Mouse (Mus musculus): ENCODE data around the gene Prpf6. TPM values are rescaled to one million over a fixed set of nuclear protein-coding genes. Genes with fewer than 3 reads are reported as not detected.

Gene Prpf6
- polyA plus RNA-seq, 1 experiment from 2014 or later: 33.6 TPM

- no peak overlapping the region for H3K4me3 ChIP-seq (replicated peaks)
- DNase-seq: no peak
- no peaks in the 10 kb centered on the region for H3K27me3 ChIP-seq
- peaks cover 24% of the 10 kb centered on the region for H3K36me3 ChIP-seq
- 0 out of 2 replicates have a peak overlapping the region, but pooled peaks have one; percentile 10 for H3K27ac ChIP-seq
- H3K4me1 ChIP-seq (replicated peaks): peaks cover 85% of the 10 kb centered on the region
- 86% methylated on average over 11 of the region's 11 CpGs for WGBS (ENCODE audit: insufficient replicate concordance)
- no peak for ATAC-seq (ENCODE audit: low read depth)
- no peaks in the 10 kb centered on the region for H3K9me3 ChIP-seq (replicated peaks)
- no peak overlapping the region for H3K9ac ChIP-seq
- no peak overlapping the region for H3K4me2 ChIP-seq
Observed at GRCm38 (mm10) chr2:181571941-181572670, 19.6 kb upstream of the Prpf6 start.

GRCm38 (mm10) chr2:181572921-181573920 lies 18.4 kb upstream of the Prpf6 start:
- Histone ChIP-seq H3K27ac (no peak overlapping the region), H3K4me3 (replicated peaks) (no peak overlapping the region), H3K4me1 (replicated peaks) (peaks cover 91% of the 10 kb centered on the region), H3K9ac (no peak overlapping the region), H3K4me2 (no peak overlapping the region), H3K36me3 (peaks cover 24% of the 10 kb centered on the region), H3K27me3 (no peaks in the 10 kb centered on the region), H3K9me3 (replicated peaks) (no peaks in the 10 kb centered on the region)
- 88% methylated on average over 15 of the region's 15 CpGs for WGBS (ENCODE audit: insufficient replicate concordance)
- ATAC-seq (ENCODE audit: low read depth): no peak
- no peak for DNase-seq

- no peaks in the 10 kb centered on the region for H3K9me3 ChIP-seq (replicated peaks)
- ATAC-seq (ENCODE audit: low read depth): no peak
- WGBS (ENCODE audit: insufficient replicate concordance): 61% methylated on average over 9 of the region's 9 CpGs
Observed at GRCm38 (mm10) chr2:181573961-181574360, 17.7 kb upstream of the Prpf6 start.

GRCm38 (mm10) chr2:181574921-181575545 lies 16.6 kb upstream of the Prpf6 start:
- H3K36me3 ChIP-seq: peaks cover 24% of the 10 kb centered on the region
- DNase-seq (no peak), ATAC-seq (ENCODE audit: low read depth) (no peak)
- H3K27ac ChIP-seq: no peak overlapping the region
- WGBS (ENCODE audit: insufficient replicate concordance): 92% methylated on average over 7 of the region's 7 CpGs
- H3K9ac ChIP-seq: no peak overlapping the region
- no peaks in the 10 kb centered on the region for H3K27me3 ChIP-seq
- H3K4me2 ChIP-seq: no peak overlapping the region
- H3K9me3 ChIP-seq (replicated peaks): no peaks in the 10 kb centered on the region
- H3K4me3 ChIP-seq (replicated peaks): no peak overlapping the region
- H3K4me1 ChIP-seq (replicated peaks): peaks cover 91% of the 10 kb centered on the region

More at GRCm38 (mm10) chr2:181573961-181574360, 17.7 kb upstream of the Prpf6 start:
- Histone ChIP-seq H3K4me3 (replicated peaks) (no peak overlapping the region), H3K4me1 (replicated peaks) (peaks cover 91% of the 10 kb centered on the region), H3K27me3 (no peaks in the 10 kb centered on the region), H3K36me3 (peaks cover 24% of the 10 kb centered on the region), H3K9ac (0 out of 2 replicates have a peak overlapping the region, but pooled peaks have one; percentile 5), H3K27ac (no peak overlapping the region), H3K4me2 (no peak overlapping the region)
- DNase-seq: no peak

GRCm38 (mm10) chr2:181576613-181577012 lies 15.1 kb upstream of the Prpf6 start:
- DNase-seq (no peak), ATAC-seq (ENCODE audit: low read depth) (no peak)
- Histone ChIP-seq H3K4me2 (peak overlapping the region; percentile 57), H3K9me3 (replicated peaks) (no peaks in the 10 kb centered on the region), H3K36me3 (peaks cover 24% of the 10 kb centered on the region), H3K9ac (peak overlapping the region; percentile 90), H3K4me1 (replicated peaks) (peaks cover 89% of the 10 kb centered on the region), H3K4me3 (replicated peaks) (no peak overlapping the region), H3K27ac (peak overlapping the region; percentile 85), H3K27me3 (no peaks in the 10 kb centered on the region)
- WGBS (ENCODE audit: insufficient replicate concordance): 53% methylated on average over 2 of the region's 2 CpGs

GRCm38 (mm10) chr2:181577126-181577525 lies 14.5 kb upstream of the Prpf6 start:
- H3K27me3 ChIP-seq: no peaks in the 10 kb centered on the region
- peaks cover 20% of the 10 kb centered on the region for H3K36me3 ChIP-seq
- H3K27ac ChIP-seq: peak overlapping the region; percentile 85
- H3K4me2 ChIP-seq: peak overlapping the region; percentile 57
- peak overlapping the region; percentile 90 for H3K9ac ChIP-seq
- DNase-seq: peak; percentile 8
- peaks cover 86% of the 10 kb centered on the region for H3K4me1 ChIP-seq (replicated peaks)
- no peak for ATAC-seq (ENCODE audit: low read depth)
- 49% methylated on average over 2 of the region's 2 CpGs for WGBS (ENCODE audit: insufficient replicate concordance)
- no peaks in the 10 kb centered on the region for H3K9me3 ChIP-seq (replicated peaks)
- H3K4me3 ChIP-seq (replicated peaks): no peak overlapping the region

GRCm38 (mm10) chr2:181577981-181578581 lies 13.6 kb upstream of the Prpf6 start:
- no peaks in the 10 kb centered on the region for H3K27me3 ChIP-seq
- peak overlapping the region; percentile 85 for H3K27ac ChIP-seq
- DNase-seq: peak; percentile 50
- peaks cover 11% of the 10 kb centered on the region for H3K36me3 ChIP-seq
- 31% methylated on average over 7 of the region's 7 CpGs for WGBS (ENCODE audit: insufficient replicate concordance)
- H3K4me3 ChIP-seq (replicated peaks): peak overlapping the region; percentile 14; the same call in 1 of the 2 replicates
- no peaks in the 10 kb centered on the region for H3K9me3 ChIP-seq (replicated peaks)
- peak overlapping the region; percentile 90 for H3K9ac ChIP-seq
- peak overlapping the region; percentile 57 for H3K4me2 ChIP-seq
- peaks cover 92% of the 10 kb centered on the region for H3K4me1 ChIP-seq (replicated peaks)
- ATAC-seq (ENCODE audit: low read depth): peak; percentile 49

GRCm38 (mm10) chr2:181578790-181579618 lies 12.7 kb upstream of the Prpf6 start:
- H3K4me3 ChIP-seq (replicated peaks): peak overlapping the region; percentile 14; the same call in 1 of the 2 replicates
- no peak for ATAC-seq (ENCODE audit: low read depth)
- H3K36me3 ChIP-seq: peaks cover 15% of the 10 kb centered on the region
- H3K9me3 ChIP-seq (replicated peaks): no peaks in the 10 kb centered on the region
- H3K27me3 ChIP-seq: no peaks in the 10 kb centered on the region
- H3K4me1 ChIP-seq (replicated peaks): peaks cover 91% of the 10 kb centered on the region
- WGBS (ENCODE audit: insufficient replicate concordance): 54% methylated on average over 5 of the region's 5 CpGs
- DNase-seq: peak; percentile 1
- peak overlapping the region; percentile 90 for H3K9ac ChIP-seq
- H3K4me2 ChIP-seq: peak overlapping the region; percentile 97
- peak overlapping the region; percentile 85 for H3K27ac ChIP-seq

- Histone ChIP-seq H3K9me3 (replicated peaks) (no peaks in the 10 kb centered on the region), H3K4me1 (replicated peaks) (peaks cover 84% of the 10 kb centered on the region), H3K9ac (peak overlapping the region; percentile 90), H3K36me3 (peaks cover 15% of the 10 kb centered on the region), H3K4me2 (peak overlapping the region; percentile 97), H3K27me3 (no peaks in the 10 kb centered on the region), H3K27ac (peak overlapping the region; percentile 95; the same call in 1 of the 2 replicates), H3K4me3 (replicated peaks) (no peak overlapping the region)
- 83% methylated on average over 1 of the region's 1 CpGs for WGBS (ENCODE audit: insufficient replicate concordance)
- DNase-seq: no peak
- no peak for ATAC-seq (ENCODE audit: low read depth)
Observed at GRCm38 (mm10) chr2:181579681-181580080, 12.0 kb upstream of the Prpf6 start.
